Mouse (Mus musculus) thymus, postnatal 4 days (tissue): Measurements from ENCODE around the gene Fancc.
A peak's percentile ranks its signal among the peaks of the same experiment; 100 is the strongest.

Source experiments
- DNase-seq: peaks from one replicate; pipeline ENCODE4 v3.0.0; 2021

Gene Fancc

GRCm38 (mm10) chr13:63496646-63497582 lies at the start of gene Fancc:
Gene Fancc (minus strand): TSS chr13:63497278.
- peak; percentile 47 for DNase-seq

DNA sequence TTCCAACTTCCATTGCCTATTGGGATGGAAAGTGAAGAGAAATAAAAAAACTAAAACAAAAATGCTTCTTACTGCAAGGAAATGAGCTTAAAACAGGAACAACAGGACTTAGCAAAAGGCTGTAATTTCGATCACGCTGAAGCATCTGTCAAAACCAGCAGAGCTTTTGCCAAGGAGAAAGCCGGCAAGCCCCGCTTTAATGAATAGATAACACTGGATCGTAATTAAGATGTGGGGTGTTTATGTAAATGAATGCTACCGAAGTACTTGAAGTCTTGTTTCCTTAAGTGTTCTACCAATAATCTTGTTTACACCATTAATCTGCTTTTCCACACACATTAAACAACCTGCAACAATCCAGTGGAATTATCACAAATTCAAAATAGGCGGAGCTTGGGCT lies 48.2 kb upstream of the Fancc start:
- no peak for DNase-seq

- no peak for DNase-seq
Measured at GRCm38 (mm10) chr13:63544967-63545253, 47.8 kb upstream of the Fancc start.

DNA sequence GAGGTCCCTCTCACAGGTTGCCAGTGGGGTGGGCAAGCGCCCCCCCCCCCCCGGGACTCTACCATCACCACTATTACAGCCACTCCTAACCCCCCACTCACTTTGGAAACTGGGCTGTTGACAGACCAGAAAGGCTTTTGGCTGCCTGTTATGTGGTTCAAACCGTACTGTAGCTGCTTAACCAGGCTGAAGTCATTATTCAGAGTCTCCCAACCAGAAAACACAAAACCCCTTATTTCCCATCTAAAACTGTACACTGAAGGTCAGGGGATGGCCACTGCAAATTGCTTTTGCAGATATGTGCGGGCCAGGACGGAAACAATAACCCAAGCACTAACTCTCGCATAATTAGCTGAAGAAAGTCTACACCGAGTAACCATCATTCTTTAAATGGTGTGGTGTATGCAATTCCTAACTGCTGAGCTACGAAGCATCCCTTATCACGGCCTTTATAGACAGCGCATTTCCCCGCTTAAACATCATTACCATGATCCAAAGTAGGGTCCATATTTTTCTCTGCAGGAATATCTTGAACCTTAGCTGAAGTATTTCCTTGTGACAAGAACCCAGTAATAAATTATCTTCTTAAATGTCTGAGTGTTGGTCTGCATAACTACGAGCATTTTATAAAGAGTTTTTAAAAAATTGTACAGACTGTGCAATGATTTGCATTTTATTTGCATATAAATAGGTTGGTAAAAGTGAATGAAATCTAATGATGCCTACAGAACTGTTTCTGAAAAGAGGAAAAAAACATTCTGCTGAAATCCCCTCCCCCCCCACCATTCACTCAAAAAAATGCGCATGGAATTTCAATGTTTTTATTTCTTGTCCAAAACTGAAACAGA lies 47.3 kb upstream of the Fancc start:
- DNase-seq: no peak

GRCm38 (mm10) chr13:63543459-63543858 lies 46.4 kb upstream of the Fancc start:
- DNase-seq: no peak

DNA sequence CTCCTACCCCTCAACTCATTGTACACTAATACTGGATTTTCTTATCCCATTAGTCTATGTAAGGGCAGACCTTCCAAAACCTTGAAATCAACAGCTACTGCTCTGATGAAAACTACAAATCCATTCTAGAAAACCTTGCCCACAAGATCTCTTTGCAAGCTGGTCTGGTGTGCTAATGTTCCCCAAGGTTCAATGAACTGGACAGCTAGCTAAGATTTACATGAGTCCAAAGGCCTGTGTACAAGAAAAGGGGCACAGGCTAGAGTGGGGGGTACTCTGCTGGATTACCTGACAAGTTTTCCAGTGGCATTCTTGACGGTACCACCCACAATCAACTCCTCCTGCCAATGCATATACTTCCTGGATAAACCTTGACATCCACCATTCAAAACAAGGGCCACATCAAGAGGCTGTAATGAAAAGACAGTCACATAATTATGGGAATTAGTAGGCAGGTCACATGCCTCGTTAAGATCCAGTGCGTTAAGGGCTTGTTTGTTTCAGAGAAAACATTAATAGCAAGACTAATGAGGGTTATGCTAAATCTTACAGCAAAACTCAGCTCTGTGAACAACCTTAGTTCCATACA lies 45.8 kb upstream of the Fancc start:
- no peak for DNase-seq

DNA sequence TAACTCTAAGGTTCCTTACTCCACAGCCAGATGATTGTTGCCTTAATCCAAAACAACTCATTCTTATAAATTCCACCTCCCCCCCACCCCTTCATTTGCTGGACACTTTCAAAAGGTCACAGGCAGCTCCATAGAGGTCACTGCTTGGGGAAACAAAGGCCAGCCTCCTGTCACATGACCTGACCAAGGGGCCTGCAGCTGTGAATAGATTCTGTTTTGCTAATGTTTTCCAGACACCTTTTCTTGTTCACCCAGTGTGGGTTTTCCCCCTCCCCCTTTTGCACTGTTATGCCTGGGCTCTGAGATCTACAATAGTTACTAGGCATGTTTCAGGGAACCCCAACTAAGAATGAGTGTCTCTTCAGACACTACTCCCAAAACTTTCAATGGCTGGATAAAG lies 44.4 kb upstream of the Fancc start:
- no peak for DNase-seq

- no peak for DNase-seq
Measured at GRCm38 (mm10) chr13:63540584-63540983, 43.5 kb upstream of the Fancc start.

DNA sequence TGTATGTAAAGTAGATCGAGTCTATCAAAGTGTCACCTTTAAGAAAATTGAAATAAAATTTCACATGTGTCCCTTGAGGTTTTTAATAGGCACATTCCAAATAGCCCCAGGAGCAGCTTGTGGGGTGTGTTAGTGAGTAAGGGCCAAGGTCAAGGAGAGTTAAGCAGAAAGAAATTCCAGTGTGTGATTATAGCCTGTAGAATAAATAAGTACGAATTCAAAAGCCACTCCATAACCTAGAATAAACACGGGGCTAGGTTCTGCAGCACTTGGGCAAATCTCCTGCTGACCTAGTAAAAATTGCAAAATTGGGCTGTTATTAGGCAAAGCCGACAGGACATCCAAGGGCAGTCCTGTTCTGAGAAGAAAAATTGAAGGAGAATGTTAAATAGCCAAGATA lies 37.9 kb upstream of the Fancc start:
- no peak for DNase-seq

DNA sequence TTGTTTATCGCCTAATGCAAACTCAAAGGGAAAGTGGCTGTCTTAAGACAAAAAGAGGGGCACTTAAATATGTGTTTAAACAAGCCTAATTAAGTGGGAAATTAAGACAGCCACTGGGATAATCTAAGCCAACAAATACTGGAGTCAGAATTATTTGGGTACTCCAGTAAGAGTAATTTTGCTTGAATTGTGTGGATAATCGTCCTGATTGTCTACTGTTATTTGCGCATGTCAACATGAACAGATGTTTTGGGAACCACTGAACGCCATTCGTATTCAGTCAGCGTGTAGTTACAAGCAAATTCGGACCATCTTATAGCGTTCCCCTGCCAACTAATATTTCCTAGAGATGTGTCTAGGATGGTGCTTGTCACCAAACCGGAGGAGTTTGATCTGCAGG lies 33.8 kb upstream of the Fancc start:
- no peak for DNase-seq

GRCm38 (mm10) chr13:63530371-63530764 lies 33.3 kb upstream of the Fancc start:
- peak; percentile 44 for DNase-seq

DNA sequence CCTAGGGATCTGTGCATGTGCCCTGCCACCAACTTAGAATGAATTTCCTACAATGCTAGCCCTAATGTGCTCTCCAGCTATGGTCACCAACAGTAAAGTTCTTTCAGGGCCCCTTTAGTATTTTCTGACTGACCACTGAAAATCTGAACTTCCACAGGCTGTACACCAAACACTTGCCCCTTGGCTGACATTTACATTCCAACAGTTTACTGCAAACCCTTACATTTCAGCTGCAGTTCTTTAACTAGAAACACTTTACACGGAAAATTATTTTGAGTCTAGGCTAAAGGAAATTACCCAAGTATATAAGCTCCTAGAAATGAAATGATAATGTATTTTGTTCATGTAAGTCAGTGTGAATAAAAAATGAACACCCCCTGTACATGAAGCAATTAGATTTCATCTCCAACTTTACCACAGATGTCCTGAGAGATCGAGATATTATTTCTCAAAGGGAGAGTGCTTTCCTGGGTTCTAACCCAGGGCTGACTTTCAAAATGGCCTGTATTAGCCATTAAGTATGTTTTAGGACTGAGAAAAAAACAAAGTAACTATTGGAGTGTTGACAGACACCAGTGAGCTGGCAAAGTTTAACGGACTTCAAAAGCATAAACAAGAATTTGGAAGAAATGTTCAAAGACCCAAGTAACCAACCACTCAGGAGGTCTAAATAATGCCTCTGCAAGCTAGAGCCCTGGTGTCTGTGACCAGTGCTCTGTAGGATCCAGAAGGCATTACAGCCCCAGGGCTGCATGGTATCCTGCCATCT lies 32.7 kb upstream of the Fancc start:
- no peak for DNase-seq

DNA sequence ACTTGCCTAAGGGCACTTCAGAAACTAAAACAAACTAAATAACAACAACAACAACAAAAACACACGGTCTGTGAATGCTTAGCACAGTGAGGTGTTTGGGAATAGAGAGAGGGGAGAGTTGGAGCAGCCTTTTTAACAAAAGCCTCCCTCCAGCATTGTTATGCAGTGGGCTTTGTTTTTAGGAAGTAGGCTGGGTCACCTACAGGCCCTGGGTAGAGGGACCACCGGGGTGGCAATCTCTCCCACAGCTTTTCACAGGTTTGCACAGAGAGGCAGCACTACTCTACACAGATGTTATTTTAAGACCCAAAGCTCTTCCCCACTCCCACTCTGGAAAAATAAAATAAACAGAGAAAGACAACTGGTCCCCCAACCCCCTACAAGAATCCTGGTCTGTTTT lies 31.8 kb upstream of the Fancc start:
- peak; percentile 31 for DNase-seq

DNA sequence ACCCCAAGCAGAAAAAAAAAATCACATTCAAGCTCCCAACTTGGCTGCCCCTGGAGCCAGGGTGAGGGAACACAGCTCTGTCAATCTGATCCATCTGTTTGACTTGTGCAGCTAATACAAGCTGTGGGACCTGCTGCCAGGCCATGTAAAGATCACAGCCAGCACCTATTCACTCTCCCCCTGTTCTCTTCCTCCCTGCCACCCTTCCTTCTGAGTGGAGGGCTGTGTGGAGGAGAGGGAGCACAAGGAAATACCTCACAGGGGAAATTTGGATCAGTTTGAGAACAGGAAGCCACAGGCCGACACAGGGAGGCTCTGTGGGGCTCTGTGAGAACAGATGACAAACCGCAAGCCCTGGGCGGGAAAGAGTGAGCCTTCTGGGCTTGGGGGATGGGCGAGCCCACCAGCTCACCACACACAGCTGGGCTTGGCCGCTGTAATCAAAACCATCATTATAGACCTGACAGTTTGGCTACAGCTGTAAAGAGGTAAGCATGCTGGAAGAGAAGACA lies 31.1 kb upstream of the Fancc start:
- peak; percentile 90 for DNase-seq

GRCm38 (mm10) chr13:63525571-63526197 lies 28.6 kb upstream of the Fancc start:
- no peak for DNase-seq

- no peak for DNase-seq
Measured at GRCm38 (mm10) chr13:63524608-63525570, 27.8 kb upstream of the Fancc start.

GRCm38 (mm10) chr13:63524061-63524460 lies 27.0 kb upstream of the Fancc start:
- DNase-seq: no peak

DNA sequence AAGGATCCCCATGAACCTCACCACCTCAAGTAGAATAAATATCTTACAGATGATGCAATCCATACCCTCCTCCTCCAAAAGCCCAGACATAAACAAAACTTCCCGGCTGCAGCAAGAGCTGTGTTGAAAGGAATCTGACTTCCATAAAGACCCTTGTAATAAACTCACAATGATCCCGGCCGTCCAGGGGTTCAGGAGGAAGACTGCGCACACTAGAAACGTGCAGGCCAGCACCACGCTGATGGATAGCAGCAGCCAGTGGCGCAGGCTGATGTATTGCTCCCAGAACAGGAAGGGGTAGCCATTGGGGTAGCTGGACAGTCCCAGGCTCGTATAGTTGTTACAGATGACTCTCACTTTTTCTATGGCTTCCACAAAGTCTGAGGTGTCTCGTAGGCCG lies 25.8 kb upstream of the Fancc start:
- DNase-seq: no peak

DNA sequence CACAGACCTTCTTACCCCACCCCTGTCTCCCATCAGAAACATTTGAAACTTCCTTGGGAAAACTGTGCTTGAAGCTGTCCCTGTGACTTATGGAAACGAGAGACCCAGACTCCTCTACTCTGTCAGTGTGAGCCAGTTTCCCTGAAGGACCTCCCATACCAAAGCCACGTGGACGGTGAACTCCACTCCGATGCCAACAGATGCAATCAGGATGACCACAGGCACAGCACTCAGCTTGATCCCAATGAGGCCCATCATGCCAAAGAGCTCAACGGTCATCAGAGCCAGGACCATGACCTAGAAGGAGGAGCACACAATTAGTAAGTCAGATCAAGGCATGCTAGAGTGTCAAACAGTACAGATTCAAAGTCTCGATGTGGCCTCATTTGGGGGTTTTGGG lies 23.0 kb upstream of the Fancc start:
- DNase-seq: no peak

GRCm38 (mm10) chr13:63516535-63516934 lies 19.5 kb upstream of the Fancc start:
- no peak for DNase-seq

- no peak for DNase-seq
Measured at GRCm38 (mm10) chr13:63515542-63515941, 18.5 kb upstream of the Fancc start.
